Comparison of ENCODE assay signal across 29 mouse cellular contexts in the genomic region with DNA sequence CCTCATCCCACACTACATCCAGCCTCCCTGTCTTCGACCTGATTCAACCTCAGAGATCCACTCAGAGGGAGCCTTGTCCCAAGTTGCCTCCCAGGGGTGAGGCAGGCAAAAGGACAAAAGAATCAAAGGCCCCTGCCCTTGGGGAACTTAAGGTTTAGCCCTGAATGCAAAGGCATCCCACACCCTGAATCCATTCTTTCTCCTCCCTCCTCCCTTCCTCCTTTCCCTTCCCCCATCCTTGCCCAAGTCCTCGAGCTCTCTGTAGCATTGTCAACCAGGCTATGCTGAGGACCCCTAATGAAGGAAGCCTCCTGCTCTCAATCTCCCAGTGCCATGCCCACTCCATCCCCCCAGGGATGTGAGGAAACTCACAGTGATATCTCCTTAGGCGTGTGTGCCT. TPM values are rescaled to one million over a fixed set of nuclear protein-coding genes. Genes with fewer than 3 reads are reported as not detected.
DNase-seq lines count a peak whose midpoint lies in the region; ATAC-seq and TF ChIP-seq lines count a peak whose summit lies in the region.
"Had no signal": no experiment of that assay in that cellular context is flagged by ENCODE, and none has a peak within 500 bp of the region (broad histone marks: within the 10 kb centered on the region; RNA-seq: fewer than 3 reads in every experiment).

No protein-coding gene starts in this region.

- H3K9me3 ChIP-seq in midbrain, embryonic 11.5 days (ENCODE audit: control insufficient read depth, low read length) = no peaks in the 10 kb centered on the region
- H3K9me3 ChIP-seq in midbrain, postnatal 0 days (ENCODE audit: low read length) = no peaks in the 10 kb centered on the region
- no peaks in the 10 kb centered on the region for H3K9me3 ChIP-seq in forebrain, embryonic 10.5 days
- H3K9me3 ChIP-seq in hindbrain, embryonic 13.5 days = no peaks in the 10 kb centered on the region
- H3K9me3 ChIP-seq: embryonic facial prominence, embryonic 10.5 days; embryonic facial prominence, embryonic 13.5 days; forebrain, embryonic 13.5 days; heart, embryonic 12.5 days; hindbrain, embryonic 10.5 days had no signal

- TF ChIP-seq CTCF in midbrain, postnatal 0 days (IDR thresholded peaks at IDR 0.05) = no peak

- DNase-seq in midbrain, embryonic 11.5 days (ENCODE audit: low spot score, missing footprints) = peak; percentile 81
- DNase-seq in midbrain, postnatal 0 days (ENCODE audit: low spot score) = no peak
- DNase-seq in ES-CJ7 (ENCODE audit: low read depth, low spot score) (peak; percentile 96), ZHBTc4 (ENCODE audit: low read depth, low spot score) (peak; percentile 88)
- DNase-seq in forebrain, embryonic 10.5 days (ENCODE audit: extremely low spot score, low spot score) = no peak
- DNase-seq: adrenal gland, adult 2 months; adrenal gland, postnatal 14 days; cerebellum, adult 11-12 months; cerebellum, adult 8-10 months; cerebellum, postnatal 10 days; cerebellum, postnatal 36 days; embryo, embryonic 11 days; gastrocnemius, postnatal 14 days; heart, postnatal 36 days; kidney, adult 18-20 months had no signal

- no peak overlapping the region for H3K9ac ChIP-seq in midbrain, embryonic 11.5 days (ENCODE audit: low read length)
- no peak overlapping the region for H3K9ac ChIP-seq in midbrain, postnatal 0 days (replicated peaks; ENCODE audit: low read length, poor library complexity, severe bottlenecking)
- no peak overlapping the region for H3K9ac ChIP-seq in hindbrain, embryonic 13.5 days
- H3K9ac ChIP-seq: embryonic facial prominence, embryonic 13.5 days; forebrain, embryonic 13.5 days; heart, embryonic 12.5 days; hindbrain, embryonic 14.5 days had no signal

- 29% methylated on average over 3 of the region's 3 CpGs for WGBS in midbrain, embryonic 11.5 days
- 11% methylated on average over 3 of the region's 3 CpGs for WGBS in midbrain, postnatal 0 days
- 25% methylated on average over 3 of the region's 3 CpGs for WGBS in forebrain, embryonic 10.5 days
- WGBS in hindbrain, embryonic 13.5 days = 31% methylated on average over 3 of the region's 3 CpGs

- H3K27me3 ChIP-seq in midbrain, embryonic 11.5 days (ENCODE audit: control insufficient read depth, insufficient read depth, low read length) = no peaks in the 10 kb centered on the region
- no peaks in the 10 kb centered on the region for H3K27me3 ChIP-seq in midbrain, postnatal 0 days (ENCODE audit: insufficient read depth, low read length)
- H3K27me3 ChIP-seq in forebrain, embryonic 10.5 days (ENCODE audit: poor library complexity, severe bottlenecking) = peaks cover 8% of the 10 kb centered on the region
- H3K27me3 ChIP-seq in hindbrain, embryonic 13.5 days = no peaks in the 10 kb centered on the region
- H3K27me3 ChIP-seq: embryonic facial prominence, embryonic 13.5 days; forebrain, embryonic 13.5 days; heart, embryonic 12.5 days had no signal

- H3K4me2 ChIP-seq in midbrain, embryonic 11.5 days = no peak overlapping the region
- H3K4me2 ChIP-seq in midbrain, postnatal 0 days (ENCODE audit: low read depth, low read length, poor library complexity, severe bottlenecking) = no peak overlapping the region
- H3K4me2 ChIP-seq in hindbrain, embryonic 13.5 days = no peak overlapping the region
- H3K4me2 ChIP-seq: embryonic facial prominence, embryonic 13.5 days; forebrain, embryonic 13.5 days; heart, embryonic 12.5 days; hindbrain, embryonic 14.5 days had no signal

- no peak overlapping the region for H3K4me3 ChIP-seq in midbrain, embryonic 11.5 days (ENCODE audit: low read depth, low read length)
- no peak overlapping the region for H3K4me3 ChIP-seq in midbrain, postnatal 0 days (ENCODE audit: low read depth, low read length)
- no peak overlapping the region for H3K4me3 ChIP-seq in forebrain, embryonic 10.5 days
- H3K4me3 ChIP-seq in hindbrain, embryonic 13.5 days = no peak overlapping the region
- H3K4me3 ChIP-seq: embryonic facial prominence, embryonic 10.5 days; embryonic facial prominence, embryonic 13.5 days; erythroblast, embryonic 14.5 days; forebrain, embryonic 13.5 days; heart, embryonic 12.5 days; hindbrain, embryonic 10.5 days had no signal

- no peaks in the 10 kb centered on the region for H3K36me3 ChIP-seq in midbrain, embryonic 11.5 days (ENCODE audit: control insufficient read depth, insufficient read depth, low read length)
- no peaks in the 10 kb centered on the region for H3K36me3 ChIP-seq in midbrain, postnatal 0 days (ENCODE audit: insufficient read depth, low read length)
- no peaks in the 10 kb centered on the region for H3K36me3 ChIP-seq in forebrain, embryonic 10.5 days (replicated peaks)
- H3K36me3 ChIP-seq in hindbrain, embryonic 13.5 days = no peaks in the 10 kb centered on the region
- H3K36me3 ChIP-seq: embryonic facial prominence, embryonic 10.5 days; embryonic facial prominence, embryonic 13.5 days; heart, embryonic 12.5 days; hindbrain, embryonic 10.5 days had no signal

- H3K4me1 ChIP-seq in midbrain, embryonic 11.5 days (ENCODE audit: control insufficient read depth, insufficient read depth, low read length) = peaks cover 5% of the 10 kb centered on the region; the same call in 1 of the 2 replicates
- H3K4me1 ChIP-seq in midbrain, postnatal 0 days (ENCODE audit: insufficient read depth, low read length) = no peaks in the 10 kb centered on the region
- peaks cover 15% of the 10 kb centered on the region; the same call in 1 of the 2 replicates for H3K4me1 ChIP-seq in forebrain, embryonic 10.5 days
- peaks cover 16% of the 10 kb centered on the region; the same call in 1 of the 2 replicates for H3K4me1 ChIP-seq in hindbrain, embryonic 13.5 days (replicated peaks)

- no peak for ATAC-seq in midbrain, embryonic 11.5 days (ENCODE audit: low FRiP score)
- no peak for ATAC-seq in midbrain, postnatal 0 days (ENCODE audit: low FRiP score)
- ATAC-seq in hindbrain, embryonic 13.5 days (ENCODE audit: low FRiP score) = no peak
- ATAC-seq: CD4-positive, CD25-positive, alpha-beta regulatory T cell, adult 4 months; forebrain, embryonic 13.5 days; forebrain, embryonic 16.5 days; hindbrain, postnatal 0 days; inflammation-experienced regulatory T-cells, adult 6 months; intestine, embryonic 16.5 days had no signal

- no peak overlapping the region for H3K27ac ChIP-seq in midbrain, embryonic 11.5 days (ENCODE audit: low read depth, low read length)
- no peak overlapping the region for H3K27ac ChIP-seq in midbrain, postnatal 0 days (ENCODE audit: low read depth, low read length)
- no peak overlapping the region for H3K27ac ChIP-seq in forebrain, embryonic 10.5 days
- H3K27ac ChIP-seq in hindbrain, embryonic 13.5 days = no peak overlapping the region
- H3K27ac ChIP-seq: embryonic facial prominence, embryonic 10.5 days; embryonic facial prominence, embryonic 13.5 days; forebrain, embryonic 13.5 days; hindbrain, embryonic 10.5 days; hindbrain, embryonic 14.5 days; hindbrain, postnatal 0 days had no signal

RNA-seq across cellular contexts. Expression of a gene that starts 23.7 kb away (rescaled TPM):
- polyA plus RNA-seq in midbrain, embryonic 11.5 days (2014; fragmentation: Nextera tagmentation; extraction: Ambion mirVana) = 0.27 and 0.50 TPM in 2 replicates
- 18.8 and 21.8 TPM in 2 replicates for total RNA-seq in midbrain, postnatal 0 days (2014; rRNA removed)
- 12.2 and 12.3 TPM in 2 replicates for polyA plus RNA-seq in midbrain, postnatal 0 days (2015; fragmentation: Nextera tagmentation; extraction: Ambion mirVana)
- 0.05 and 0.14 TPM in 2 replicates for polyA plus RNA-seq in forebrain, embryonic 10.5 days (2016; fragmentation: Nextera tagmentation; extraction: Ambion mirVana)
- polyA plus RNA-seq in hindbrain, embryonic 13.5 days (2015; fragmentation: Nextera tagmentation; extraction: Ambion mirVana) = 4.3 and 4.5 TPM in 2 replicates
- polyA plus RNA-seq: C2C12; erythroblast, embryonic 14.5 days had no signal

RNA-seq across cellular contexts. Expression of a gene that starts 36.0 kb away (rescaled TPM):
- polyA plus RNA-seq in midbrain, embryonic 11.5 days (2014; fragmentation: Nextera tagmentation; extraction: Ambion mirVana) = 22.6 and 28.4 TPM in 2 replicates
- total RNA-seq in midbrain, postnatal 0 days (2014; rRNA removed) = 62.5 and 65.3 TPM in 2 replicates
- 25.1 and 30.9 TPM in 2 replicates for polyA plus RNA-seq in midbrain, postnatal 0 days (2015; fragmentation: Nextera tagmentation; extraction: Ambion mirVana)
- polyA plus RNA-seq in forebrain, embryonic 10.5 days (2016; fragmentation: Nextera tagmentation; extraction: Ambion mirVana) = 25.9 and 27.2 TPM in 2 replicates
- polyA plus RNA-seq in hindbrain, embryonic 13.5 days (2015; fragmentation: Nextera tagmentation; extraction: Ambion mirVana) = 29.9 and 30.7 TPM in 2 replicates

RNA-seq across cellular contexts. Expression of a gene that starts 54.9 kb away (rescaled TPM):
- 398 and 399 TPM in 2 replicates for polyA plus RNA-seq in midbrain, embryonic 11.5 days (2014; fragmentation: Nextera tagmentation; extraction: Ambion mirVana)
- 8.9 and 9.4 TPM in 2 replicates for total RNA-seq in midbrain, postnatal 0 days (2014; rRNA removed)
- 19.6 and 22.6 TPM in 2 replicates for polyA plus RNA-seq in midbrain, postnatal 0 days (2015; fragmentation: Nextera tagmentation; extraction: Ambion mirVana)
- 439 and 473 TPM in 2 replicates for polyA plus RNA-seq in forebrain, embryonic 10.5 days (2016; fragmentation: Nextera tagmentation; extraction: Ambion mirVana)
- polyA plus RNA-seq in hindbrain, embryonic 13.5 days (2015; fragmentation: Nextera tagmentation; extraction: Ambion mirVana) = 61.6 and 69.1 TPM in 2 replicates

Comparison
In these comparisons a context has a peak if more than half of its experiments do, and no peak if none do; other contexts are left out.
1. DNase-seq: peak in midbrain, embryonic 11.5 days (single experiment), ES-CJ7 (single experiment) and ZHBTc4 (single experiment); none in midbrain, postnatal 0 days (single experiment) and forebrain, embryonic 10.5 days (single experiment).